Mouse (Mus musculus) forebrain, postnatal 0 days (tissue): ENCODE measurements around the gene Npl. TPM values are rescaled to one million over a fixed set of nuclear protein-coding genes. Genes with fewer than 3 reads are reported as not detected.

Experiments used
- ATAC-seq: fragments of 200-750 bp; cut with Nextera tagmentation; 2 replicates; pipeline ENCODE4 v1.8.0; 2017; ENCODE audit warnings: mild to moderate bottlenecking, moderate library complexity
- DNase-seq: peaks from one replicate; pipeline ENCODE4 v3.0.0-alpha.2; 2015
- H3K27ac ChIP-seq: fragments of 300-500 bp; sonication (generic); 2 replicates; pipeline ENCODE4 v1.5.1; 2014; ENCODE audit warnings: low read depth, mild to moderate bottlenecking, antibody characterized with exemption, low read length, moderate library complexity, mixed read lengths
- H3K27me3 ChIP-seq: fragments of 300-500 bp; sonication (generic); 2 replicates; pipeline ENCODE4 v1.6.1; 2014; ENCODE audit warnings: mild to moderate bottlenecking, low read length, mixed read lengths; ENCODE audit not compliant: insufficient read depth
- H3K36me3 ChIP-seq: fragments of 300-500 bp; sonication (generic); 2 replicates; pipeline ENCODE4 v1.6.1; 2014; ENCODE audit warnings: mild to moderate bottlenecking, moderate library complexity; ENCODE audit not compliant: insufficient read depth
- H3K4me1 ChIP-seq: fragments of 300-500 bp; sonication (generic); 2 replicates; pipeline ENCODE4 v1.6.1; 2014; ENCODE audit warnings: antibody characterized with exemption; ENCODE audit not compliant: insufficient read depth
- H3K4me2 ChIP-seq: fragments of 300-500 bp; sonication (generic); 2 replicates; pipeline ENCODE4 v1.6.1; 2014; ENCODE audit warnings: low read depth, mild to moderate bottlenecking, moderate library complexity
- H3K4me3 ChIP-seq: fragments of 300-500 bp; sonication (generic); 2 replicates; pipeline ENCODE4 v1.5.1; 2014; ENCODE audit warnings: low read depth, low read length, mixed read lengths
- H3K9ac ChIP-seq: fragments of 300-500 bp; sonication (generic); 2 replicates; pipeline ENCODE4 v1.6.1; 2014; ENCODE audit warnings: mild to moderate bottlenecking
- H3K9me3 ChIP-seq: fragments of 300-500 bp; sonication (generic); 2 replicates; pipeline ENCODE4 v1.6.1; 2016; ENCODE audit warnings: low read length
- CTCF ChIP-seq: sonication (generic); IDR thresholded peaks from 2 replicates; pipeline ENCODE4 v1.5.1; 2016; ENCODE audit warnings: antibody characterized with exemption, control low read depth, low read depth
- whole genome bisulfite sequencing: fragments of 180-500 bp; shearing (Covaris S2); extraction: QIAGEN DNeasy Blood & Tissue Kit; methylation state at CpG from one replicate; pipeline ENCODE4 v1.1.7; 2014; 5-methylcytosine and 5-hydroxymethylcytosine counted together
- polyA plus RNA-seq: library from polyadenylated mRNA; unstranded; fragments of >200 nt; fragmentation: Nextera tagmentation; extraction: Ambion mirVana; gene quantifications from 2 replicates; pipeline ENCODE4 v1.2.1, GENCODE M21; 2015
- total RNA-seq: library from RNA; depleted of rRNA; stranded (reverse); fragments of >200 nt; gene quantifications from 2 replicates; pipeline ENCODE4 v1.2.3, GENCODE M21; 2014

The Npl gene
- total and polyA plus RNA-seq, 2 experiments from 2014 or later = 9.3 to 9.5 TPM

- WGBS = 59% methylated on average over 2 of the region's 2 CpGs
- no peaks in the 10 kb centered on the region for H3K27me3 ChIP-seq
- H3K27ac ChIP-seq = no peak overlapping the region
- H3K4me3 ChIP-seq = no peak overlapping the region
- no peaks in the 10 kb centered on the region for H3K4me1 ChIP-seq
- ATAC-seq (no peak), DNase-seq (no peak)
- TF ChIP-seq CTCF = peak; percentile 22; the same call in 1 of the 2 replicates
- no peaks in the 10 kb centered on the region for H3K36me3 ChIP-seq
- H3K9ac ChIP-seq = no peak overlapping the region
- no peaks in the 10 kb centered on the region for H3K9me3 ChIP-seq
- no peak overlapping the region for H3K4me2 ChIP-seq
These were observed 13.8 kb upstream of the Npl start for GRCm38 (mm10) chr1:153563675-153564074.

- no peak for TF ChIP-seq CTCF
These were observed 11.0 kb upstream of the Npl start for GRCm38 (mm10) chr1:153560805-153561204.

GRCm38 (mm10) chr1:153559701-153560100, 9.9 kb upstream of the Npl start:
- Histone ChIP-seq H3K9me3 (no peaks in the 10 kb centered on the region), H3K4me1 (no peaks in the 10 kb centered on the region), H3K9ac (no peak overlapping the region), H3K4me2 (no peak overlapping the region), H3K27ac (no peak overlapping the region), H3K27me3 (no peaks in the 10 kb centered on the region), H3K4me3 (no peak overlapping the region), H3K36me3 (no peaks in the 10 kb centered on the region)
- no peak for TF ChIP-seq CTCF
- ATAC-seq (no peak), DNase-seq (no peak)
- 61% methylated on average over 7 of the region's 7 CpGs for WGBS

More at GRCm38 (mm10) chr1:153560805-153561204, 11.0 kb upstream of the Npl start:
- Histone ChIP-seq H3K4me1 (no peaks in the 10 kb centered on the region), H3K27ac (0 out of 2 replicates have a peak overlapping the region, but pooled peaks have one; percentile 5), H3K4me3 (no peak overlapping the region), H3K27me3 (no peaks in the 10 kb centered on the region), H3K4me2 (no peak overlapping the region), H3K9me3 (no peaks in the 10 kb centered on the region), H3K36me3 (no peaks in the 10 kb centered on the region), H3K9ac (no peak overlapping the region)
- 38% methylated on average over 6 of the region's 6 CpGs for WGBS
- no peak for ATAC-seq
- no peak for DNase-seq

- no peak overlapping the region for H3K9ac ChIP-seq
- no peak overlapping the region for H3K4me3 ChIP-seq
- H3K9me3 ChIP-seq = no peaks in the 10 kb centered on the region
- DNase-seq (peak; percentile 67), ATAC-seq (no peak)
- H3K4me1 ChIP-seq = no peaks in the 10 kb centered on the region
- no peak overlapping the region for H3K4me2 ChIP-seq
- TF ChIP-seq CTCF = peak; percentile 75
- no peak overlapping the region for H3K27ac ChIP-seq
- H3K27me3 ChIP-seq = no peaks in the 10 kb centered on the region
- WGBS = 21% methylated on average over 9 of the region's 9 CpGs
- H3K36me3 ChIP-seq = no peaks in the 10 kb centered on the region
These were observed 9.3 kb upstream of the Npl start for GRCm38 (mm10) chr1:153559126-153559647.

GRCm38 (mm10) chr1:153556896-153557295, 7.1 kb upstream of the Npl start:
- H3K36me3 ChIP-seq = no peaks in the 10 kb centered on the region

GRCm38 (mm10) chr1:153556202-153556601, 6.4 kb upstream of the Npl start:
- WGBS = 97% methylated on average over 4 of the region's 4 CpGs
- no peaks in the 10 kb centered on the region for H3K9me3 ChIP-seq
- H3K27ac ChIP-seq = no peak overlapping the region
- no peak for DNase-seq
- TF ChIP-seq CTCF = no peak
- no peaks in the 10 kb centered on the region for H3K27me3 ChIP-seq
- H3K36me3 ChIP-seq = no peaks in the 10 kb centered on the region
- H3K4me2 ChIP-seq = no peak overlapping the region
- ATAC-seq = no peak
- no peak overlapping the region for H3K9ac ChIP-seq
- H3K4me1 ChIP-seq = no peaks in the 10 kb centered on the region
- no peak overlapping the region for H3K4me3 ChIP-seq

More at GRCm38 (mm10) chr1:153556896-153557295, 7.1 kb upstream of the Npl start:
- Histone ChIP-seq H3K4me1 (no peaks in the 10 kb centered on the region), H3K4me2 (no peak overlapping the region), H3K4me3 (no peak overlapping the region), H3K9ac (no peak overlapping the region), H3K27me3 (no peaks in the 10 kb centered on the region), H3K9me3 (no peaks in the 10 kb centered on the region), H3K27ac (no peak overlapping the region)
- TF ChIP-seq CTCF = peak; percentile 97
- ATAC-seq (peak; percentile 84), DNase-seq (peak; percentile 89)
- WGBS = 9% methylated on average over 2 of the region's 2 CpGs

- H3K4me3 ChIP-seq = no peak overlapping the region
- WGBS = 21% methylated on average over 3 of the region's 3 CpGs
- H3K4me1 ChIP-seq = no peaks in the 10 kb centered on the region
- DNase-seq (peak; percentile 72), ATAC-seq (peak; percentile 48)
- TF ChIP-seq CTCF = peak; percentile 76
- no peak overlapping the region for H3K4me2 ChIP-seq
- H3K27me3 ChIP-seq = no peaks in the 10 kb centered on the region
- H3K9me3 ChIP-seq = no peaks in the 10 kb centered on the region
- no peak overlapping the region for H3K27ac ChIP-seq
- no peaks in the 10 kb centered on the region for H3K36me3 ChIP-seq
- H3K9ac ChIP-seq = no peak overlapping the region
These were observed 969 bp upstream of the Npl start for GRCm38 (mm10) chr1:153550814-153551213.
